Mouse (Mus musculus): ENCODE data around the gene Tsen54. TPM values are rescaled to one million over a fixed set of nuclear protein-coding genes. Genes with fewer than 3 reads are reported as not detected.

Tsen54 gene
- polyA plus RNA-seq (2021; fragmentation: Nextera tagmentation), result 5.2 and 6.0 TPM in 2 replicates
- long read RNA-seq, experiment 1, transcript Tsen54-201 (11 exons, 1,979 nt), result major isoform, 9 of 15 reads
- long read RNA-seq, experiment 1, partial matches to known transcripts, result 1 of 15 reads
- long read RNA-seq, experiment 1, other reads (novel, unspliced or antisense), result 5 of 15 reads
- long read RNA-seq, experiment 2, transcript Tsen54-201 (11 exons, 1,979 nt), result major isoform, 26 of 52 reads
- long read RNA-seq, experiment 2, partial matches to known transcripts, result 6 of 52 reads
- long read RNA-seq, experiment 2, other reads (novel, unspliced or antisense), result 20 of 52 reads

GRCm38 (mm10) chr11:115814605-115815450, at the start of gene Tsen54:
Tsen54 (plus strand) TSS chr11:115814724.

GRCm38 (mm10) chr11:115765103-115765606, 49.4 kb upstream of the Tsen54 start, which contains the start of gene Tmem94:
Tmem94 (plus strand) TSS chr11:115765433.

GRCm38 (mm10) chr11:115813507-115814296, 822 bp upstream of the Tsen54 start, which contains the start of gene Caskin2:
Caskin2 (minus strand) TSS chr11:115813639.

GRCm38 (mm10) chr11:115823774-115824740, 9.5 kb downstream of the Tsen54 start, which contains the start of gene Llgl2:
Llgl2 (plus strand) TSS chr11:115824049.

GRCm38 (mm10) chr11:115858354-115858753, 43.8 kb downstream of the Tsen54 start, which contains the start of gene Myo15b:
Myo15b (plus strand) TSS chr11:115858406.

Small RNA genes lying within 50 kb of the gene (microRNA-seq; reads per million reads assigned to microRNA genes)
- 1.5 reads per million for gene Mir5621

Other genes starting within 250 kb of the Tsen54 start
- gene Mrps7, start 210.8 kb upstream of the Tsen54 start, polyA plus RNA-seq (2021; fragmentation: Nextera tagmentation), result 61.1 and 62.2 TPM in 2 replicates
- gene Gga3, start 210.7 kb upstream of the Tsen54 start, polyA plus RNA-seq (2021; fragmentation: Nextera tagmentation), result 5.8 and 6.3 TPM in 2 replicates
- 25.6 and 28.9 TPM in 2 replicates for gene Mif4gd, start 201.8 kb upstream of the Tsen54 start, polyA plus RNA-seq (2021; fragmentation: Nextera tagmentation)
- gene Slc25a19, start 186.4 kb upstream of the Tsen54 start, polyA plus RNA-seq (2021; fragmentation: Nextera tagmentation), result 39.1 and 41.4 TPM in 2 replicates
- 18.7 and 19.3 TPM in 2 replicates for gene Grb2, start 106.1 kb upstream of the Tsen54 start, polyA plus RNA-seq (2021; fragmentation: Nextera tagmentation)
- gene Tmem94, start 49.3 kb upstream of the Tsen54 start, polyA plus RNA-seq (2021; fragmentation: Nextera tagmentation), result 23.9 and 25.3 TPM in 2 replicates
- gene Caskin2, start 1.1 kb upstream of the Tsen54 start, polyA plus RNA-seq (2021; fragmentation: Nextera tagmentation), result 12.0 and 17.7 TPM in 2 replicates
- gene Llgl2, start 9.3 kb downstream of the Tsen54 start, polyA plus RNA-seq (2021; fragmentation: Nextera tagmentation), result 3.8 and 4.4 TPM in 2 replicates
- gene Myo15b, start 43.7 kb downstream of the Tsen54 start, polyA plus RNA-seq (2021; fragmentation: Nextera tagmentation), result 0.23 and 0.24 TPM in 2 replicates
- gene Smim5, start 85.2 kb downstream of the Tsen54 start, polyA plus RNA-seq (2021; fragmentation: Nextera tagmentation), result 3.2 and 7.6 TPM in 2 replicates
- 0.15 TPM in 1 of 2 replicates, not detected in the other for gene Smim6, start 97.3 kb downstream of the Tsen54 start, polyA plus RNA-seq (2021; fragmentation: Nextera tagmentation)
- 32.7 and 36.5 TPM in 2 replicates for gene Sap30bp, start 118.6 kb downstream of the Tsen54 start, polyA plus RNA-seq (2021; fragmentation: Nextera tagmentation)
- gene Recql5, start 118.8 kb downstream of the Tsen54 start, polyA plus RNA-seq (2021; fragmentation: Nextera tagmentation), result 5.4 and 5.5 TPM in 2 replicates
- gene Itgb4, start 160.0 kb downstream of the Tsen54 start, polyA plus RNA-seq (2021; fragmentation: Nextera tagmentation), result 3.2 and 5.2 TPM in 2 replicates
- gene Galk1, start 198.0 kb downstream of the Tsen54 start, polyA plus RNA-seq (2021; fragmentation: Nextera tagmentation), result 24.3 and 24.9 TPM in 2 replicates
- gene H3f3b, start 213.2 kb downstream of the Tsen54 start, polyA plus RNA-seq (2021; fragmentation: Nextera tagmentation), result 331 and 336 TPM in 2 replicates
- gene Unk, start 215.6 kb downstream of the Tsen54 start, polyA plus RNA-seq (2021; fragmentation: Nextera tagmentation), result 6.5 and 9.1 TPM in 2 replicates